Mouse (Mus musculus) CH12.LX (cell line): ENCODE measurements around the gene Enpp7. TPM values are rescaled to one million over a fixed set of nuclear protein-coding genes. Genes with fewer than 3 reads are reported as not detected.

Source experiments
- DNase-seq: peaks from one replicate; pipeline ENCODE4 v3.0.0-alpha.2; 2013; ENCODE audit errors: extremely low read depth
- H3K27ac ChIP-seq: 2 replicates; pipeline ENCODE4 v1.5.1; 2012; ENCODE audit warnings: low read depth, mild to moderate bottlenecking, control low read depth, moderate library complexity; ENCODE audit not compliant: insufficient read depth
- H3K27me3 ChIP-seq: replicated peaks from 2 replicates; pipeline ENCODE3; 2012; ENCODE audit warnings: inconsistent platforms
- H3K36me3 ChIP-seq, 2 experiments: replicated peaks in 1 of 2; 2 replicates each; pipeline versions ENCODE3 to v1.6.1; 2012; ENCODE audit warnings: inconsistent platforms in 1 of 2, low read length in 1 of 2, mild to moderate bottlenecking in 1 of 2, mixed read lengths in 1 of 2, moderate library complexity in 1 of 2; ENCODE audit not compliant: control insufficient read depth in 1 of 2, insufficient read depth in 1 of 2
- H3K4me1 ChIP-seq, 2 experiments: 2 replicates each; pipeline ENCODE4 v1.6.1; 2012; ENCODE audit warnings: inconsistent platforms in 1 of 2, moderate library complexity in 1 of 2; ENCODE audit not compliant: insufficient read depth in 2 of 2, control insufficient read depth in 1 of 2
- H3K4me2 ChIP-seq: 2 replicates; pipeline ENCODE4 v1.6.1; 2012; ENCODE audit warnings: low read depth, mild to moderate bottlenecking, control low read depth; ENCODE audit not compliant: poor library complexity, insufficient read depth, severe bottlenecking
- H3K4me3 ChIP-seq, 3 experiments: fragments of 150-350 bp in 1 of 3; sonication (generic) in 1 of 3; replicated peaks in 1 of 3; 2 replicates each; pipeline versions ENCODE3 to v1.5.1; 2011 to 2012; ENCODE audit warnings: low read depth in 2 of 3, low read length in 2 of 3, mild to moderate bottlenecking in 2 of 3, moderate library complexity in 2 of 3, control low read depth in 1 of 3, improper control_type of control experiment in 1 of 3, inconsistent platforms in 1 of 3, mixed read lengths in 1 of 3; ENCODE audit not compliant: poor library complexity in 1 of 3
- H3K79me2 ChIP-seq: replicated peaks from 2 replicates; pipeline ENCODE4 v1.6.1; 2012; ENCODE audit warnings: mild to moderate bottlenecking, moderate library complexity; ENCODE audit not compliant: control insufficient read depth, poor library complexity, insufficient read depth, severe bottlenecking; ENCODE audit errors: extremely low read depth
- H3K9ac ChIP-seq: 2 replicates; pipeline ENCODE4 v1.6.1; 2012; ENCODE audit warnings: low read depth, mild to moderate bottlenecking, control low read depth, moderate library complexity; ENCODE audit not compliant: insufficient read depth
- H3K9me3 ChIP-seq: replicated peaks from 2 replicates; pipeline ENCODE3; 2012; ENCODE audit warnings: low read length, inconsistent platforms, mixed read lengths
- CTCF ChIP-seq, 2 experiments: IDR thresholded peaks in 1 of 2; conservative IDR thresholded peaks in 1 of 2; 2 replicates each; pipeline ENCODE4 v1.5.1; 2011 to 2012; ENCODE audit warnings: low read depth in 2 of 2, low read length in 2 of 2, improper control_type of control experiment in 1 of 2, inconsistent platforms in 1 of 2, mild to moderate bottlenecking in 1 of 2, moderate library complexity in 1 of 2
- E2F4 ChIP-seq: IDR thresholded peaks from 2 replicates; pipeline ENCODE4 v1.6.1; 2011; ENCODE audit warnings: low read depth, low read length, improper control_type of control experiment; ENCODE audit not compliant: insufficient replicate concordance
- ELF1 ChIP-seq: IDR thresholded peaks from 2 replicates; pipeline ENCODE4 v1.6.1; 2014; ENCODE audit warnings: low read depth, mild to moderate bottlenecking, inconsistent platforms, low read length, improper control_type of control experiment
- EP300 ChIP-seq: IDR thresholded peaks from 2 replicates; pipeline ENCODE4 v1.6.1; 2011; ENCODE audit warnings: low read length, improper control_type of control experiment
- ETS1 ChIP-seq: conservative IDR thresholded peaks from 2 replicates; pipeline ENCODE4 v1.6.1; 2012; ENCODE audit warnings: low read depth, mild to moderate bottlenecking, inconsistent platforms, low read length, improper control_type of control experiment, moderate library complexity
- GABPA ChIP-seq: IDR thresholded peaks from 2 replicates; pipeline ENCODE4 v1.6.1; 2012; ENCODE audit warnings: low read depth, low read length, improper control_type of control experiment, inconsistent platforms; ENCODE audit not compliant: insufficient replicate concordance
- JUN ChIP-seq: IDR thresholded peaks from 2 replicates; pipeline ENCODE4 v1.6.1; 2011; ENCODE audit warnings: low read depth, mild to moderate bottlenecking, low read length, improper control_type of control experiment, moderate library complexity; ENCODE audit not compliant: insufficient read depth
- JUND ChIP-seq: conservative IDR thresholded peaks from 2 replicates; pipeline ENCODE4 v1.6.1; 2011; ENCODE audit warnings: low read depth, low read length, improper control_type of control experiment
- KAT2A ChIP-seq: IDR thresholded peaks from 2 replicates; pipeline ENCODE4 v1.6.1; 2012; ENCODE audit warnings: low read length, improper control_type of control experiment, inconsistent platforms; ENCODE audit not compliant: insufficient replicate concordance
- MAX ChIP-seq: IDR thresholded peaks from 2 replicates; pipeline ENCODE4 v1.6.1; 2011; ENCODE audit warnings: low read length, improper control_type of control experiment
- MAZ ChIP-seq: IDR thresholded peaks from 2 replicates; pipeline ENCODE4 v1.6.1; 2012; ENCODE audit warnings: low read depth, mild to moderate bottlenecking, inconsistent platforms, low read length, improper control_type of control experiment, moderate library complexity
- MEF2A ChIP-seq: IDR thresholded peaks from 2 replicates; pipeline ENCODE4 v1.6.1; 2014; ENCODE audit warnings: low read depth, mild to moderate bottlenecking, inconsistent platforms, low read length, improper control_type of control experiment, borderline replicate concordance
- NELFE ChIP-seq: IDR thresholded peaks from 2 replicates; pipeline ENCODE4 v1.6.1; 2011; ENCODE audit warnings: low read depth, low read length, improper control_type of control experiment
- NRF1 ChIP-seq: IDR thresholded peaks from 2 replicates; pipeline ENCODE4 v1.6.1; 2014; ENCODE audit warnings: low read depth, mild to moderate bottlenecking, inconsistent platforms, low read length, improper control_type of control experiment, moderate library complexity
- POLR2A ChIP-seq: IDR thresholded peaks from 2 replicates; pipeline ENCODE4 v1.6.1; 2011; ENCODE audit warnings: low read depth, mild to moderate bottlenecking, improper control_type of control experiment, low read length
- RAD21 ChIP-seq: IDR thresholded peaks from 2 replicates; pipeline ENCODE4 v1.6.1; 2011; ENCODE audit warnings: low read depth, mild to moderate bottlenecking, low read length, improper control_type of control experiment, moderate library complexity
- RCOR1 ChIP-seq: conservative IDR thresholded peaks from 2 replicates; pipeline ENCODE4 v1.6.1; 2012; ENCODE audit warnings: low read depth, mild to moderate bottlenecking, inconsistent platforms, low read length, improper control_type of control experiment
- SMC3 ChIP-seq: IDR thresholded peaks from 2 replicates; pipeline ENCODE4 v1.6.1; 2011; ENCODE audit warnings: low read depth, low read length, improper control_type of control experiment
- TCF12 ChIP-seq: IDR thresholded peaks from 2 replicates; pipeline ENCODE4 v1.6.1; 2014; ENCODE audit warnings: low read depth, mild to moderate bottlenecking, inconsistent platforms, low read length, improper control_type of control experiment
- UBTF ChIP-seq: IDR thresholded peaks from 2 replicates; pipeline ENCODE4 v1.6.1; 2012; ENCODE audit warnings: low read depth, mild to moderate bottlenecking, inconsistent platforms, low read length, improper control_type of control experiment, moderate library complexity
- ZC3H11A ChIP-seq: IDR thresholded peaks from 2 replicates; pipeline ENCODE4 v1.6.1; 2012; ENCODE audit warnings: low read depth, mild to moderate bottlenecking, inconsistent platforms, low read length, improper control_type of control experiment
- ZKSCAN1 ChIP-seq: IDR thresholded peaks from 2 replicates; pipeline ENCODE4 v1.6.1; 2012; ENCODE audit warnings: low read depth, inconsistent platforms, low read length, improper control_type of control experiment, borderline replicate concordance
- ZNF384 ChIP-seq: IDR thresholded peaks from 2 replicates; pipeline ENCODE4 v1.6.1; 2012; ENCODE audit warnings: low read depth, low read length, improper control_type of control experiment, inconsistent platforms
- dilution Hi-C: fragments of 300-500 bp; cut with MboI; formaldehyde crosslinking; loops from 2 replicates; pipeline ENCODE4 v1.14.3; 2020; ENCODE audit warnings: low sequenced_read_pairs; ENCODE audit not compliant: extremely low pct_unique_long_range_greater_than_20kb, extremely low pct_ligation_motif_present
- in situ Hi-C: fragments of 300-500 bp; cut with MboI; formaldehyde crosslinking; loops from 3 replicates; pipeline ENCODE4 v1.14.3; 2019; ENCODE audit warnings: low sequenced_read_pairs, low pct_ligation_motif_present, low pct_unique_long_range_greater_than_20kb, mixed read lengths
- polyA plus RNA-seq: library from polyadenylated mRNA; unstranded; fragments of >175 nt; gene quantifications from 2 replicates; pipeline ENCODE4 v1.2.1, GENCODE M21; 2012; ENCODE audit warnings: low read depth; ENCODE audit not compliant: insufficient read length
- total RNA-seq, 2 experiments: library from RNA; depleted of rRNA; stranded (reverse); fragments of 300-350 nt in 1 of 2; fragments of >200 nt in 1 of 2; gene quantifications; 2 replicates each; pipeline ENCODE4 v1.2.3; 2012 to 2014

Gene Enpp7
- total and polyA plus RNA-seq, 3 experiments: not detected

DNA sequence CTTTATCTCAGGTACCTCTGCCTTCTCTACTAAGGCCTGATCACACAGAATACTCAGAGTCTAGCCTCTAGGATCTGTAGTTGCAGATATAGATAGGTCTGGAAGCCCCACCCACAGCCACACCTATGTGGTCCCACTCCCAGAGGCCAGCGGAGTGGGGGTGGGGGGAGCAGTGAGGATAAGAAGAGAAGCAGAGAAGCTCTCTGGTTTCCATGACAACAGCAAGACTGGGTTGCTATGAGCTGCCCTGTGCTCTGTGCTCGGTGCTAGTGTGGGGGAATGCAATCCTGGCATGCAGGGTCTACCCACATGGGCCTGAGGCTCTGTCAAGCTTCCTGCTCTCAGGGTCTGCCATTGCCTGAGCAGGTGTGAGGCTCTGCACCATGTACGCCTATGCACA is 27.3 kb upstream of the Enpp7 start:
- Histone ChIP-seq H3K27ac (no peak overlapping the region), H3K4me1 (no peaks in the 10 kb centered on the region), H3K36me3 (no peaks in the 10 kb centered on the region), H3K79me2 (no peaks in the 10 kb centered on the region), H3K27me3 (peaks cover 98% of the 10 kb centered on the region), H3K9ac (no peak overlapping the region), H3K9me3 (no peaks in the 10 kb centered on the region), H3K4me3 (no peak overlapping the region), H3K4me2 (no peak overlapping the region)
- dilution Hi-C loops (no loop called here), in situ Hi-C loops (no loop called here)
- DNase-seq: no peak
- TF ChIP-seq NELFE (no peak), E2F4 (no peak), MEF2A (no peak), SMC3 (no peak), ZC3H11A (no peak), ELF1 (no peak), RAD21 (no peak), JUND (no peak), NRF1 (no peak)

DNA sequence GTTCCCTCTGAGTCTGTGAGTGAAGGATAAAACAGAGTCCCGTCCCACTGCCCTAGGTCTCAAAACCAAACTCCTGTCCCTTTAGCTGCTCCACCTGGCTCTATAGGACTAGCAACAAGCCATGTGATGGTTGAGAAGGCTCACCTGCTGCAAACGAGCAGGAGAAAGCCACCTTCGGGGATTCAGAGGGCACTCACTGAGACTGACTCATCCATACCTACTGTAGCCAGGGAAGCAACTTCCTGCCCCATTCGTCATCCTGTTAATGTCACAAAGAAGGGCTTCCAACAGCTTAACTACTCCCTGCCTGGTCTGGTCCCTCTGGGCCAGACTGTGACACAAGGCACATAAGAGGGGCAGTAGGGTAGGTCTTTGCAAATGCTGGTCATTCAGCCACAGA is 25.5 kb upstream of the Enpp7 start:
- TF ChIP-seq NELFE: no peak
- no peak for TF ChIP-seq ZC3H11A
- TF ChIP-seq CTCF (conservative IDR thresholded peaks at IDR 0.05 in 1 of 2, IDR thresholded peaks at IDR 0.05 in 1 of 2; ENCODE audit: low read depth in 2 of 2, low read length in 2 of 2): no peak
- TF ChIP-seq POLR2A: no peak
- TF ChIP-seq ZNF384: no peak
- TF ChIP-seq ZKSCAN1: no peak
- TF ChIP-seq GABPA: no peak
- no peak for TF ChIP-seq E2F4
- no peak for TF ChIP-seq JUND
- no peak for TF ChIP-seq NRF1
- TF ChIP-seq EP300: no peak
- Histone ChIP-seq H3K9me3 (no peaks in the 10 kb centered on the region), H3K9ac (no peak overlapping the region), H3K27me3 (peaks cover 98% of the 10 kb centered on the region), H3K4me2 (no peak overlapping the region), H3K4me3 (no peak overlapping the region), H3K4me1 (no peaks in the 10 kb centered on the region), H3K79me2 (no peaks in the 10 kb centered on the region), H3K36me3 (no peaks in the 10 kb centered on the region), H3K27ac (no peak overlapping the region)
- no peak for DNase-seq
- in situ Hi-C loops (no loop called here), dilution Hi-C loops (no loop called here)

GRCm38 (mm10) chr11:118963926-118964325 is 24.1 kb upstream of the Enpp7 start:
- Histone ChIP-seq H3K4me2 (no peak overlapping the region), H3K9me3 (no peaks in the 10 kb centered on the region), H3K9ac (no peak overlapping the region), H3K4me3 (no peak overlapping the region), H3K27me3 (peaks cover 97% of the 10 kb centered on the region), H3K27ac (no peak overlapping the region), H3K4me1 (no peaks in the 10 kb centered on the region), H3K79me2 (no peaks in the 10 kb centered on the region), H3K36me3 (no peaks in the 10 kb centered on the region)
- in situ Hi-C loops (no loop called here), dilution Hi-C loops (no loop called here)
- TF ChIP-seq ETS1: no peak
- no peak for TF ChIP-seq JUN
- no peak for TF ChIP-seq TCF12
- TF ChIP-seq ELF1: no peak
- no peak for TF ChIP-seq UBTF
- no peak for TF ChIP-seq NRF1
- TF ChIP-seq KAT2A: no peak
- no peak for TF ChIP-seq MAZ
- TF ChIP-seq MAX: no peak
- no peak for TF ChIP-seq RCOR1
- TF ChIP-seq ZC3H11A: no peak
- no peak for DNase-seq
